Mouse (Mus musculus) thymus, adult 2 months (tissue): ENCODE results near the gene Iqcf3. TPM values are rescaled to one million over a fixed set of nuclear protein-coding genes. Genes with fewer than 3 reads are reported as not detected.
A peak's percentile ranks its signal among the peaks of the same experiment; 100 is the strongest.

Source experiments
- DNase-seq: peaks from one replicate; pipeline ENCODE4 v3.0.0; 2021
- H3K27ac ChIP-seq: fragments of 200-500 bp; 2 replicates; pipeline ENCODE4 v1.5.1; 2012; ENCODE audit warnings: low read length, control low read depth; ENCODE audit not compliant: control insufficient read depth, insufficient read depth
- H3K27me3 ChIP-seq: fragments of 200-500 bp; 2 replicates; pipeline ENCODE4 v1.6.1; 2012; ENCODE audit warnings: mild to moderate bottlenecking, low read length, moderate library complexity, mixed read lengths; ENCODE audit not compliant: control insufficient read depth, insufficient read depth
- H3K36me3 ChIP-seq: fragments of 200-500 bp; 2 replicates; pipeline ENCODE4 v1.6.1; 2012; ENCODE audit warnings: mild to moderate bottlenecking, low read length, moderate library complexity; ENCODE audit not compliant: control insufficient read depth, insufficient read depth
- H3K4me1 ChIP-seq: fragments of 200-500 bp; replicated peaks from 2 replicates; pipeline ENCODE4 v1.6.1; 2012; ENCODE audit warnings: low read length; ENCODE audit not compliant: control insufficient read depth, insufficient read depth
- H3K4me3 ChIP-seq: fragments of 200-500 bp; 2 replicates; pipeline ENCODE4 v1.5.1; 2012; ENCODE audit warnings: mild to moderate bottlenecking, low read length, control low read depth, moderate library complexity; ENCODE audit not compliant: control insufficient read depth, insufficient read depth
- CTCF ChIP-seq: fragments of 200-500 bp; IDR thresholded peaks from 2 replicates; pipeline ENCODE4 v1.5.1; 2012; ENCODE audit warnings: mild to moderate bottlenecking, control low read depth, low read length, moderate library complexity, borderline replicate concordance; ENCODE audit not compliant: control insufficient read depth, poor library complexity, insufficient read depth; ENCODE audit errors: extremely low read depth
- POLR2A ChIP-seq: fragments of 200-500 bp; IDR thresholded peaks from 2 replicates; pipeline ENCODE4 v1.6.1; 2012; ENCODE audit warnings: mild to moderate bottlenecking, low read length, control low read depth, moderate library complexity; ENCODE audit not compliant: control insufficient read depth, poor library complexity, insufficient read depth; ENCODE audit errors: extremely low read depth
- WGBS: fragments of 180-500 bp; shearing (Covaris S2); methylation state at CpG from one replicate; pipeline ENCODE4 v1.1.7; 2018; 5-methylcytosine and 5-hydroxymethylcytosine counted together
- polyA plus RNA-seq: library from polyadenylated mRNA; depleted of rRNA; stranded (reverse); fragments of >200 nt; gene quantifications from 2 replicates; pipeline ENCODE4 v1.2.3, GENCODE M21; 2012

The Iqcf3 gene
- polyA plus RNA-seq, 1 experiment: 0.18 TPM

DNA sequence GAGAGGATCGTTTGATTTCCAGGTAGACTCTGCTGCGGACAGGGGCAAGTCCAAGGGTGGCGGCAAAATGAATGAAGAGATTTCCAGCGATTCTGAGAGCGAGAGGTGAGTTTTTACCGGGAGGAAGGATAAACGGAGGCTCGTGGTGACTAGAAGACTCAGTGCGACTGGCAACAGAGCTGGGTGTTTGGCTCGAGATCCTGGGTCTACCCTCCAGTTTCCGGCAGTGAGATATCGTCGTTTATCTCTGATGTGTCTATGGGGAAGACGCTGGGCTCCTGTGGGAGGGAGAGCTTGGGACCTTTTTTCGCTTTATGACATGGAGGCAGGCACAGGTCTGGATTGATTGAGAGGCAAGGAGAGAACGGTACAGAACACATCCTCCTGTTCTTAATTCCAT lies 83.8 kb downstream of the Iqcf3 start:
- H3K36me3 ChIP-seq: no peaks in the 10 kb centered on the region
- WGBS: 2% methylated on average over 16 of the region's 16 CpGs
- peaks cover 31% of the 10 kb centered on the region for H3K4me1 ChIP-seq
- no peak for TF ChIP-seq CTCF
- TF ChIP-seq POLR2A: no peak
- H3K4me3 ChIP-seq: peak overlapping the region; percentile 53
- no peak overlapping the region for H3K27ac ChIP-seq
- H3K27me3 ChIP-seq: no peaks in the 10 kb centered on the region
- no peak for DNase-seq

DNA sequence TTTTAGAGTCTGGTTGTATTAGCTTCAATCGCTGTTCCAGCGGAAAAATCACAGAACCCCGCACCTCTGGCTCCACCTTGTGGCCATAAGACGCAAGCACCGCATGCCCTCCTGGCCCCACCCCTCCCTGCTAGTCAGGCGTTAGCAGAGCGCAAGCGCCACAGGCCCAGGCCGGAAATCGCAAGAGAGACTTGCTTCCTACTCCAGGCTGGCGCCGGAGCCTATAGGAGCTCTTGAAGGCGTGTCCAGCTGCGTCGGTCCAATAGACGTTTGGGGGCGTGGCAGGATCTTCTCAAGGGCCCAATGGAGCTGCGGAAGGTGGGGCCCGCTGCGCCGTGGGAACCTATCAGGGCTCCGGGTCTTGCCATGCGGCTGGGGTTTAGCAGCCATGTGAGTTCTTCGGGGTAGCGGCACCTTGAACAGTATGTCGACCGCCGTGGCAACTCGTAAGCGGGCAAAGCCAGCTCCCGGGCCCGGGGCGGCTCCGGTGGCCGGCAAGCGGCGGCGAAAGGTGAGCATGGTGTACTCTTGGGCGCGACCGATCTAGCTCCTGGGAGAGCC lies 84.4 kb downstream of the Iqcf3 start, which contains the start of gene Parp3:
Gene Parp3, minus strand, starts transcription at position 26 of the 561 bp plus-strand sequence.
- DNase-seq: peak; percentile 97
- WGBS: under 1% methylated on average over 41 of the region's 41 CpGs

DNA sequence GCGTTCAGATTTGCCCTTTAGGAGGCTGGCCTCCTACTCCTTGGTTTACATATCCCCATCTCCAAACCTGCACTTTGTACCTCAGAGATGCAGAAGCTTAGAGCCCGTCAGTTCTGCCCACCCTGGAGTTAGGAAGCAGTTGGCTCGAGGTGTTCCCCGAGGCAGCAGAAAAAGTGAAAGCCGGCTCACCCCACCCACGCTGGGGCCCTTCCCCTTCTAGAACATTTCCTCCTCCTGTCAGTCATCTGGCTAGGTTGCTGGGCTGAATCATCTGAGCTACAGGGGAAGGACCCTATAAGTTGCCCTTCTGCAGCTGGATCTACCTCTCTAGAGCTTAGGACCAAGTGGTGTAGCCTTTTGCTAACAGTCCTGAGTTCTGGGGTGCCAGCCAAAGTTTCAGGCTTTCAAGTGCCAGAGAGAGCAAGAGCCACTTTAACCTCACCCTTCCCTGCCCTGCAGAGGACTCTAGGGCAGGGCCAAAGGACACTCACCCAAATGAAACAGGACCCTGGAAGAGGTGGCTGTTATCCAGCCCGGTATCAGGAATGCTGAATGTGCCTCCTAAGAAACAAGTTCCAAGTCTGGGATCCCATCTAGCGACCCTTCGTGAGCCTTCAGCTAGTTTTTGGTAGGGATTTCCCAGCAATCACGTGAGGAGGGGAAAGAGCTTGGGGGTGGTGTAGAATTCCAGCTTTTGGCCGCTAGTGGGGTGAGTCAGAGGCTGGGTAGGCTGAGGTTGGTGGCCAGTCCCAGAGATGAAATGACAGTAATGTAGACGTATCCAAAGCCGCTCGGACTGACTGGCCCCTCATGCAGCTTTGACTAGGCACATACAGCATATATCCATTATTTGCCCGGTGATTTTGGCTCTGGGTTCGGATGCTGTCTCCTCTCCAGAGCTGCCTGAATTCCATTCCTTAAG lies 85.2 kb downstream of the Iqcf3 start:
- Histone ChIP-seq H3K27ac (peak overlapping the region; percentile 66), H3K4me1 (peaks cover 31% of the 10 kb centered on the region), H3K4me3 (peak overlapping the region; percentile 46), H3K36me3 (no peaks in the 10 kb centered on the region), H3K27me3 (no peaks in the 10 kb centered on the region)
- no peak for TF ChIP-seq POLR2A
- TF ChIP-seq CTCF: no peak
- DNase-seq: peak; percentile 79
- 12% methylated on average over 16 of the region's 16 CpGs for WGBS

More for the DNA sequence above, 84.4 kb downstream of the Iqcf3 start, which contains the start of gene Parp3:
- peak within 1 kb of the TSS; percentile 53 for H3K4me3 ChIP-seq
- H3K27me3 ChIP-seq: no peaks in the 10 kb centered on the region
- peak within 1 kb of the TSS; percentile 66 for H3K27ac ChIP-seq
- TF ChIP-seq POLR2A (peak; percentile 61), CTCF (peak; percentile 97)
- H3K36me3 ChIP-seq: no peaks in the 10 kb centered on the region
- H3K4me1 ChIP-seq: peaks cover 31% of the 10 kb centered on the region

DNA sequence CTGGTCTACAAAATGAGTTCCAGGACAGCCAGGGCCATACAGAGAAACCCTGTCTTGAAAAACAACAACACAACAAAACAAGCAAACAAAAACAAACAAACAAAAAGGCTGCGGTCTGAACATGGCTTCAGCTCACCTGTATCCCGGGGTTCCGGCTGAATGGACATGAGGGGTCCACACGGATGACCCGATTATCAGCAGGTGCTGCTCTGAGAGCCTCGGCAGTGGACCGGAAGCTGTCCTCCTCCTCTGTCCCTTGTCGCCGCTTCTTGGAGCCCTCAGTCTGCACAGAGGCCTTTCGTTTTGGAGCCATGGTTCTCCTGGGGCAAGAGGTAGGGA lies 85.8 kb downstream of the Iqcf3 start, which contains the start of gene Rrp9:
Gene Rrp9, plus strand, starts transcription at position 301 of the 339 bp plus-strand sequence.
- no peak for DNase-seq
- H3K4me3 ChIP-seq: peak within 1 kb of the TSS; percentile 46
- peaks cover 31% of the 10 kb centered on the region for H3K4me1 ChIP-seq
- H3K27ac ChIP-seq: peak within 1 kb of the TSS; percentile 66
- H3K36me3 ChIP-seq: no peaks in the 10 kb centered on the region
- TF ChIP-seq CTCF (no peak), POLR2A (no peak)
- WGBS: 29% methylated on average over 10 of the region's 10 CpGs
- no peaks in the 10 kb centered on the region for H3K27me3 ChIP-seq

DNA sequence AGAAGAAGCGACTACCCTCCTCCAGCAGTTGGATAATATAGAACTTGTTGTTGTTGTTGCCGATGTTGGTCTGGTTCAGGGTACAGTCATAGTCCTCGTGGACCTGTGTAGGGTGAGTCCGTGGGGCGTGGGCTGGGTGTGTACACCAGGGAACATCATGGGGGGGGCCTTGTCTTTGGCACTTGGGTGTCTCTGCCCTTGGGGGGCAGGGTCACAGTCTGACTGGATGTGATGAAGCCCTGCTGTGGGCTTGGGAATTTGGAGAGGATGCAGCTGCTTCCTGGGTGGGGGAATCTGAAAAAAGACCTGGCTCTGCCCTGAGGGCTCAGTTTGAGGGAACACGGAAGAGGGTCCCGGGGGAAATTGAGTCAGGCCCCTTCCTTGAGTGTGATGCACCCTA lies 86.4 kb downstream of the Iqcf3 start:
- Histone ChIP-seq H3K27me3 (no peaks in the 10 kb centered on the region), H3K36me3 (no peaks in the 10 kb centered on the region), H3K4me1 (peaks cover 31% of the 10 kb centered on the region), H3K4me3 (no peak overlapping the region), H3K27ac (no peak overlapping the region)
- WGBS: 78% methylated on average over 7 of the region's 7 CpGs
- peak; percentile 32 for DNase-seq
- TF ChIP-seq POLR2A: no peak
- TF ChIP-seq CTCF: no peak

DNA sequence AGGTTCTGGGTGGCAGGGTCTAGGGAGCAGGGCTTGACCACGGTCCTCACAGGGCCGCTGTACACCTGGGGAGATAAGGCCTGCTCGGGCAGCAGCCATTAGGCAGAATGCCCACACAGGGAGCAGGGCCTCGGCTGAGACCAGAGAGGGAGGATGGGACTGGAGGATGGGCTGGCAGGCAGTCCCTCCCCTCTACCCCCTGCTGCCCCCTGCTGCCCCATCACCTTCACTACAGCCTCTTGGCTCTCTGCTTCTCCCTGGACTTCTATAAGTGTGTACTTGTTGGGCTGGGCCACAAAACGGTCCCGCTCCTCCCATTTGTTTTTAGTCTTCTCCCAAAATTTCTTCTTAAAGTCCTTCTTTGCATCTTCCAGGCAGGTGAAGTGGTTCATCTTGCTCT lies 87.0 kb downstream of the Iqcf3 start:
- H3K36me3 ChIP-seq: no peaks in the 10 kb centered on the region
- H3K4me3 ChIP-seq: no peak overlapping the region
- DNase-seq: peak; percentile 64
- WGBS: 48% methylated on average over 6 of the region's 6 CpGs
- TF ChIP-seq POLR2A: no peak
- peak; percentile 52; the same call in 1 of the 2 replicates for TF ChIP-seq CTCF
- no peaks in the 10 kb centered on the region for H3K27me3 ChIP-seq
- peaks cover 35% of the 10 kb centered on the region for H3K4me1 ChIP-seq
- H3K27ac ChIP-seq: no peak overlapping the region
